Mouse (Mus musculus): ENCODE results near the gene Asap2.

Asap2 gene

GRCm38 (mm10) chr12:21264970-21265369 lies 274.7 kb downstream of the Asap2 start:
- no peak for DNase-seq (ENCODE audit: low spot score in 2 of 2)

- DNase-seq (ENCODE audit: low spot score in 2 of 2) = no peak
These were observed 275.2 kb downstream of the Asap2 start for GRCm38 (mm10) chr12:21265501-21265900.

- DNase-seq (ENCODE audit: low spot score in 2 of 2) = peak; percentile 52 to 64
These were observed 275.9 kb downstream of the Asap2 start for GRCm38 (mm10) chr12:21265946-21266783.

DNA sequence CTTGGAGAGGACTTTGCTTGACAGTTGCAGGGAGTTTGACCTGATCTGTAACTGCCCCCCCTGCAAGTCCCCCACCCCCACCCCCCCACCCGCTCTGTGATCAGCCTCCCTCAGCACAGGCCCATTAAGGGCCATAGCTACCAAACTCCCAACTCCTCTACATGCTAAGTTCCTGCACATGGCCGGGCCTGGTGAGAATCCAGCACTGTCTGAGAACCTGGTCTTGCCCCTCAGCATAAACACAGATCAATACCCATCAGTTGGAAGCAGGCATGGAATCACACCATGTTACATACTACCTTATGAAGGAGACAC lies 276.5 kb downstream of the Asap2 start:
- DNase-seq (ENCODE audit: low spot score in 2 of 2) = no peak

DNA sequence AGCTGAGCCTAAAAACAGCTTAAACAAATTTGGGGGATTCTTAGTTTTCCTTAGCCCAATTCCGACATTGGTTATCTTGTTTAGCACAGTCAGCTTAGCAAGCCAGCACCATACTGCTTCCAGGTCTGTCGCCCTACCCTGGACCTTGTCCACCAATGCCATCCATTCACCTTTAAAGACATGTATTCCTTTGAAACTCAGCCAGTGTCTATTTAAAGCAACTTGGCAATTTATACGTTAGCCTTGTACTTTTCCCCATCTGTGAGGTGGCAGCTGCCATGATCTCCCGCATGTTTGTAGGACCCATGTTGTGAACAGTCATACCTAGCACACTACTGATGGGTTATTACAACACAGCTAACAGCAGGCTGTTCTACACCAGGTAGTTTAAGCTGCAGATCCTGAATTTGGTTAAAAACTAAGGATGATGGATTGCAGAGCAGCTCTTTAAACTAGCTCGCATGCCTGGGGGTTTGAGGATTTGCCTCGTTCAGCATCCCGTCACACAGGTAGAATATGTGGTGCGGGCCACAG lies 277.9 kb downstream of the Asap2 start:
- no peak for DNase-seq (ENCODE audit: low spot score in 2 of 2)

GRCm38 (mm10) chr12:21274446-21274845 lies 284.2 kb downstream of the Asap2 start:
- no peak for DNase-seq (ENCODE audit: low spot score in 2 of 2)

DNA sequence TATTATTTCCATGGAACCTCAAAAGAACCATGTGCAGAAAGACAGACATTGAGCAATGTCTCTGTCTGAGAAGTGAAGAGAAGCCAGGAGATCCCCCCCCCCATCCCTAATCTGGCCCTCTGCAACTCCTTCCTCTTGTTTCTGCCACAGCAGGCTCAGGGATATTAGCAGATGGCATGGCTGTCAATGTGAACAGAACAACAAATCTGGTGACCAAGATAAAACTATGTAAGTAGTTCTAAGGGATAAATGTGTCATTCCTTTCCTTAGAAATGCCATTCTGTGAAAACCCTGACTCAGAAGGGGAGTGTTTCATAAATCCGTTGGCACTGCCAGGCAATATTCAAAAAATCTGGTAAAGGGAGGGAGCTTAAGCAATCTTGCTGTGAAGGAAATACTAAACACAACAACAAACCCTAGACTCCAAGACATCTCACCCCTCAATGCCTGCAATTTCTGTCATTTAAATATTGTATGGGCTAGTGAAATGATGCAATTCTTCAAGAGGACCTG lies 287.1 kb downstream of the Asap2 start:
- DNase-seq (ENCODE audit: low spot score in 2 of 2) = no peak

DNA sequence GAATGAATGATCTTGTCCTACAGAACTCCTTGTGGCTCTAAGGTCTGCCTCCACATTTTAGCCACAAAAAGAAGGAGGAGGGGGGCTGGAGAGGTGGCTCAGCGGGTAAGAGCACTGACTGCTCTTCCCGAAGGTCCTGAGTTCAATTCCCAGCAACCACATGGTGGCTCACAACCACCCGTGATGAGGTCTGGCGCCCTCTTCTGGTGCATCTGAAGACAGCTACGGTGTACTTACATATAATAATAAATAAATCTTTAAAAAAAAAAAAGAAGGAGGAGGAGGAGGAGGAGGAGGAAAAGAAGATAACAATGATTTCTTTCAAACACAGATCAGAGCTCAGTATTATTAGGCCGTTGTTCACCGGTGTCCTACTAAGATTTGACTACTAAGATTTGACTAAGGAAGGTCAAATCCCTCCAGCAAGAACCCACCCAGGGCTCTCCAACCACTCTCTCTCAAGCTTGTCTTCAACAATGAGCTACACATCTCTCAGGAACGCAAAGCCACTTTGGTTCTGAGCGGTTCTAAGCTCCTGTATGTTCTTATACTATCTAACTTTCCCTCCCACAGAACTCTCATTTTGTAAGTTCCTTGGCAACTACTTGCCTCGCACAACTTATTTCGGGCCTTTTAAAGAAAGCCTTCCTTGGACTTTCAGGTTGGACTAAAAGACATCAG lies 294.6 kb downstream of the Asap2 start, which contains the start of gene Cpsf3:
Gene Cpsf3 (plus strand): TSS at position 631 of the 681 bp plus-strand sequence.
- DNase-seq (ENCODE audit: low spot score in 2 of 2) = no peak

DNA sequence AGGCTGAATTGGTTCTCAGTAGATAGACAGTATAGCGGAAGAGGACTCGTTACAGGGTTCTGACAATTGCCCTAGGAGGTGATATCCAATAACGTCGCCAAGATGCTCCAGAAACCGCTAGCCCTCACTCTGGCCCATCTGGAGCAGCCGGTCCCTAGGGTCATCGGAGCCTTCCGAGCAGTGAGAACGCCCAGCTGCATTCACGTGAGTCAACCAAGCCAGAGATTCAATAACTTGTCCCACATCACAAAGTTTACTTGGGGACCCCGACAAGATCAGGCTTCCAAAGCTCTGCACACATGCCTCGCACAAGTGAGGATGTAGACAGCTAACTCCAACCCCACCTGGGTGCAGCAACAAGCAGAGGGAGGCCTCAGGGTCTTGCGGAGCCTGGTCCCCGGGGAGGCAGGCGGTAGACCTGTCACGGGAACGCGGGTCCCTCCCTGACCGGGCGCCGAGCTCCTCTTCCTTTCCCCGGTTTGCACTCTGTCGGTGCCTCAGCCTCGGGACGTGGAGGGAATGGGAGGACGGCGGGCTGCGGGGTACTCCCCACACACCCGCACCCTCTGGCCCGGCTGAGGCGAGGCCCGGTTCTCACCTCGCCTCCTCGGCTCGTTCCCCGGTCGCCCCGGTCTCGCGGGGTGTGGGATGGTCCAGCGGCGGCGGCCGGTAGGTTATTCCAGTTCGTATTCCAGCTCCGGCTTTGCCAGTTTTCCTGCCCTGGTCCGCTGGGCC lies 295.4 kb downstream of the Asap2 start:
- peak in 1 of 2 experiments; percentile 27 for DNase-seq (ENCODE audit: low spot score in 2 of 2)

- DNase-seq (ENCODE audit: low spot score in 2 of 2) = peak; percentile 95 to 98
These were observed 296.0 kb downstream of the Asap2 start, which contains the start of gene Itgb1bp1 for GRCm38 (mm10) chr12:21286243-21286622. Itgb1bp1 (minus strand) TSS chr12:21286284.

DNA sequence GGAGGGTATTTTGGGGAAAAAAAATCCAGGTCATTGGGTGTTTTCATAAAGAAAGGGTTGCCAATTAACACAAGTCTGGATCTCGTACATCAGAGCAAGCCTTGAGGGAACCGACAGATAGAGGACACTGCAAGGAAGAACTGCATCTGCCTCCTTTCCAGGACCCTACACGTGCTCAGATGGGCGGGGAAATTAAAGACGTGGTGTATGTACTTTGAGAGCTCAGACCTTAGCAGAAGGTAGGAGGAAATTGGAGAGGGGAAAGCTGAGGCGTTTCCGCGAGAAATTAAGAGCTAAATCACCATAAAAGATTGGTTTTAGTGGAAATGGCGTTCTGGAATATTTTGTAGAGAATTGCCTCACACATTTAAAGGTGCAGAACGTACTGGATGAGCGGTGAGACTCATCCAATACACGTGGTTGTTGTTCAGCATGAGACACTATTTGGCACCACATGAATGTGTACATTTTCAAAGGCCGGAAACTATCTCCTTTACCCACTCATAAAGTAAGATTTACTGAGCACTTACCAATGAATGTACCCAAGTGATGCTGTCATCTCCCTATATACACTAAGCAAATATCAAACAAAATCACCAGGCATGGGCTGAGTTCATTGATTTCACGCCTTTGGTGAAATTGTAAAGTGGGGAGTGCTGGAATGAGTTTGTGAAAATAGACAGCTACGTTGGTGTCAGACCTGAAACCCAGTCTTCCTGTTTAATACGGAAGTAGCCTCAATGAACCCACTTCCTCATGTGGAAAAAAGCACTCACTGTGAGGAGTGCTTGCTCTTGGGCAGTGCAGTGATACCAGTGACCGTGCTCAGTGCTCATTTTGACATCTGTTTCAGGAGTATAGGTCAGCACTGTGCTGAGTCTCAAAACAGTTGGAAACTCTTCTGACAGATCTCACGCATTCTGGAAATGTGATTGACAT lies 296.7 kb downstream of the Asap2 start:
- peak in 1 of 2 experiments; percentile 10 for DNase-seq (ENCODE audit: low spot score in 2 of 2)

DNA sequence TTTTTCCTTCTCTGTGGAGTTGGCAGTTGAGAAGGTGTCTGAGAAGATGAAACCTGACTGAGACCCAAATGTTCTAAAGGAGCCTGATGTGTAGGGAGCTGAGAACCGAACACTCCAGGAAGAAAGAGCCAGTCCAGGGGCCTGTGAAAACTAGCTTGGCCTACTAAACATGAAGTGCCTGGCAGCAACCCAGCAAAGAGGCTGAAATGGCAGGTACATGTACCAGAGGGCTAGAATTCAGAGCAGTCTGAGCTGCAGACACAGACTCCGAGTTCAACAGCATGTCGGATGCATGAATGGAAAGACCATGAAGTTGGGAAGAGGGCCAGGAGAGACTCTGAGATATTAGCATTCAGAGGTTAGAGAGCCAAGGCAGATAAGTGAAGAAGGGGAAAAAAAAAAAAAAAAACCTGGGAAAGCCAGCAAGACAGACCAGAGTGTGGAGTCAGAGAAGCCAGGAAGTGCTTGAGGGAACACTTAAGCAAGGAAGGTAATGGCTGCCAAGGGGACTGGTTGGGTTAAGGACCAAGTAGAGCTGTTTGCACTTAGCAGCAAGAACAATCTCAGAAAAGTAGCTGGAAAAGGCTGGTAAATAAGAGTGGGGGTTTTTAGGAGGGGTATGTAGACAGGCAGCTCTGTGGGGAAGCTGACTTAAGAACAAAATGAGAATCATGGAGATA lies 298.6 kb downstream of the Asap2 start:
- DNase-seq (ENCODE audit: low spot score in 2 of 2) = no peak

DNA sequence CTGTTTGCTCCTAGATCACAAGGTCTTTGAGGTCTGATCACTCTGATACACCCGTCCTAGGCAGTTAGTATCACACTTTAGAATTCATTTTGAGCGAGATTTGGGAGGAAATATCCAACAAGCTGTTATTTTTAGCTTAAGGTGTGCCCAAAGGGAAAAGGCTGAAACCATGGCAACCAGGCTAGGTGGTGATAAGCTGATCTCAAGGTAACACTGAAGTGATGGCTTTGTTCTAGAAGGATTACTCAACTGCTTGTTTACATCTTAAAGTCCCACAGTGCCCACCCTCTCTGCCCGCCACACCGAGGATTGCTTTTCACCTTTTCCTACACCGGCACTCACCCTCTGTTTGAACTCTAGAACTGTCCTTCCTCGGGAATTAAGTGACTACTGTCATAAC lies 299.4 kb downstream of the Asap2 start:
- DNase-seq (ENCODE audit: low spot score in 2 of 2) = no peak

DNA sequence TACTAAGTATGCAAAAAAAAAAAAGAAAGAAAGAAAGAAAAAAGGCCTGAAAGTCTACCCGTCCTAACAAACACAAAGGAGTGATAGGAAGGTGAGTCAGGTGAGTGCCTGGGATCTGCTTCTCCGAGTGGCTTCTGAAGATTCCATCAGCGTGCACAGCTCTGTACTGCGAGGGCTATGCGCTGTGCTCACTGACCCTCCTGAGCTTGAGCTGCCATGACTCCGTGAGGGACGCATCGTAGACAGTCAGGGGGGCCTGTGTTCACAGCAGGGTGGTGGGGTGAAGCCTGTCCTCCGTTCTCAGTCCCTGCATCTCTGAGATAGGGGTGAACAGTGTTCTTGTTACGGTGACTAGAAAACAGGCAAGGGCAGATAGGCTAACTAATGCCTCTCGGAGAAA lies 308.6 kb downstream of the Asap2 start:
- no peak for DNase-seq (ENCODE audit: low spot score in 2 of 2)

- no peak for DNase-seq (ENCODE audit: low spot score in 2 of 2)
These were observed 311.1 kb downstream of the Asap2 start for GRCm38 (mm10) chr12:21301324-21301723.

DNA sequence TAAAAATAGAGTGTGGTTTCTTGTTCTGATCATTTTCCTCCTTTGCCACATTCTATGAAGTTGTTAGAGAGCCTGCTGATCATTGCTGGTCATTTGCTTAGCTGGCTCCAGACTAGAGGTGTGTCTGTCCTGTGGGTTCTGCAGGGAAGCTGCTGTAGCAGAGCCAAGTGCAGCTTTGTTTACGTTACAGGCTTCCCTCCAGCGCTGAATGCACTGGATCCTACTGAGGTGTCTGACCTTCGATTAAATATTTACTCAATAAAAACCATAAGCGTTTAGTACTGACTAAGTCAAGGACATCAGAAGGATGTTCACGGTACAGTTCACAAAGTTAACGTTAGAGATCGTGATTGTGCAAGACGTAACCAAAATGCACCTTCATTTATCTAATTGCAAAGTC lies 311.7 kb downstream of the Asap2 start:
- DNase-seq (ENCODE audit: low spot score in 2 of 2) = no peak

DNA sequence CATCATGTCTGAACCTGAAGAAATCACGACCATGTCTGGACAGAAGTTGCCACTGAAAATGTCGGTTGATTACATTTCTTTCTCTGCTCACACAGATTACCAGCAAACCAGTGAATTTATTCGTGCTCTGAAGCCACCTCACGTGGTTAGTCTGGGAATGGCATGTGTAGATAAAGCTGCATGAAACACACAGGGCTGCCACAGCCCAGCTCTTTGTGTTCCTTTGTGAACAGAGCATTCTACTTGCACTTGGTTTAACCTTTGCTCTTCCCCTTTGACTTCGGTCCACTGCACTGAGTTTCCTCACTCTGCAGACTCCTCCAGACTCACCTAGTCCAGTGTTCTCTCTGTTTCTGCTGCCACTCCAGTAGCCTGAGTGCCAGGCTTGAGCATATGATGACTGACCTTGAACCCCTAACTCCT lies 312.1 kb downstream of the Asap2 start:
- DNase-seq (ENCODE audit: low spot score in 2 of 2) = no peak

GRCm38 (mm10) chr12:21305741-21306140 lies 315.5 kb downstream of the Asap2 start:
- no peak for DNase-seq (ENCODE audit: low spot score in 2 of 2)

- no peak for DNase-seq (ENCODE audit: low spot score in 2 of 2)
These were observed 316.5 kb downstream of the Asap2 start for GRCm38 (mm10) chr12:21306721-21307120.

GRCm38 (mm10) chr12:21312201-21312600 lies 321.9 kb downstream of the Asap2 start:
- no peak for DNase-seq (ENCODE audit: low spot score in 2 of 2)

Measured in cerebellum, postnatal 4 days (tissue).